Mouse (Mus musculus) heart, postnatal 14 days (tissue): ENCODE measurements around the gene Loxl3. TPM values are rescaled to one million over a fixed set of nuclear protein-coding genes. Genes with fewer than 3 reads are reported as not detected.

Experiments
- DNase-seq, 2 experiments: peaks; one replicate each; pipeline ENCODE4 v3.0.0; 2021 to 2022
- intact Hi-C: fragments of 180-260 bp; cut with DNase I; formaldehyde crosslinking; loops from one replicate; pipeline ENCODE4 v1.15.1; 2025
- total RNA-seq, 2 experiments: library from RNA; stranded (reverse); gene quantifications; 2 replicates each; pipeline ENCODE4 v1.2.3; 2021

Gene Loxl3
- total RNA-seq, 2 experiments from 2014 or later: 3.9 to 4.9 TPM

- no peak for DNase-seq
- intact Hi-C loops: no loop called here
Measured at GRCm38 (mm10) chr6:83014482-83015466, 19.2 kb upstream of the Loxl3 start.

DNA sequence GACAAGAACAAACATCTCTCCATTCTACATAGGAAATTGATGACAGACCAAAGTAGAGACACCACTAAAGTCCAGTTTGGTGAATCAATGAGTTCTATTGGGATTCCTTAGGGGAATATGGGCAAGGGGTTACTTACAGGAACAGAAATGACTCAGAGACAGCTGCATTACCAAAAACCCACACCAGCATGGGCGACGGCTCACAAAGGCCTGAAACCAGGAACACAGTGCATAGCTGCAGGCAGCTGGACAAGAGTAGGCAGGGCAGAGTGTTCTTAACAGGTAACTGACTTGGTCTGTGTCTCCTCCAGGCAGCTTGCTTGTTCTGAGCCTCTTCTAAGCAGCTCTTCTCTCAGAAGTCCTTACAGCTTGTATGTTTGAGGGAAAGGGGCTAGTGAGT is 18.2 kb upstream of the Loxl3 start:
- DNase-seq: no peak
- intact Hi-C loops: no loop called here

GRCm38 (mm10) chr6:83017190-83017589 is 16.8 kb upstream of the Loxl3 start:
- peak; percentile 59 to 64 for DNase-seq
- intact Hi-C loops: no loop called here

GRCm38 (mm10) chr6:83019044-83019443 is 14.9 kb upstream of the Loxl3 start:
- no peak for DNase-seq
- intact Hi-C loops: no loop called here

DNA sequence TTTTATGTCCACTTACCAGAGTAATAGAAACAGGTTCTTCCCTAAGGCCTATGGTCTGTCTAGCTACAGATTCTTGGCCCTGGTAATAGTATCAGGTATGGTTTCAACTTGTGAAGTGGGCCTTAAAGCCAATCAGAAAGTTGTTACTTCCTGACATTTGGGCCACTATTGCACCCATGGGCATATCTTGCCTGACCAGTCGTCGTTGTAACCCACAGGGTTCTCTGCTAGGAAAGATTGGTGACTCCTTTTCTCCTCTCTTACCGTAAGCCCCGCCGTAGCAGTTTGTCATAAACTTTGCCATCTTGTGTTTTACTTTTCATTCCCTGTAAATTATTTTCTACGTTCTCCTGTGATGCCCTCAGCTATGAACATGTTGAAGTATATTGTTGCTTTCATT is 13.9 kb upstream of the Loxl3 start:
- intact Hi-C loops: no loop called here
- no peak for DNase-seq

- intact Hi-C loops: no loop called here
- DNase-seq: no peak
Measured at GRCm38 (mm10) chr6:83020836-83021593, 13.0 kb upstream of the Loxl3 start.

DNA sequence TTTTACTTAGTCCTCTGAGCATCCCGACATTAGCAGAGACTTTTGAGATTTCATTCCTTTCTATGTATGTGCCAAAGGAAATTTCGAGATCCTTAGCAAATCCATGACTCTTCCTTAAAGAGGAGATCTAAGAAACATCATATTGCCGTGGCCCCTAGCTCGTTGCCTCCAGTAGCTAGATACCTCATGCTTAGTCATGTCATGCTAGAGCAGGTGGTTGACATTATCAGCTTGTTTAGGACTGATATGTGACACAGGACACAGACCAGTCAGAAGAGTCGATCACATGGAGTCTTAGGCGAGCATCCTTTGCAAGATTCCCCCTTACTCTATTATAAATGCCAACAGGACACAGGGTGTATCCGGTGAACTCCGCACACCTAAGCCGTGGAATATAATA is 11.0 kb upstream of the Loxl3 start:
- intact Hi-C loops: no loop called here
- no peak for DNase-seq

DNA sequence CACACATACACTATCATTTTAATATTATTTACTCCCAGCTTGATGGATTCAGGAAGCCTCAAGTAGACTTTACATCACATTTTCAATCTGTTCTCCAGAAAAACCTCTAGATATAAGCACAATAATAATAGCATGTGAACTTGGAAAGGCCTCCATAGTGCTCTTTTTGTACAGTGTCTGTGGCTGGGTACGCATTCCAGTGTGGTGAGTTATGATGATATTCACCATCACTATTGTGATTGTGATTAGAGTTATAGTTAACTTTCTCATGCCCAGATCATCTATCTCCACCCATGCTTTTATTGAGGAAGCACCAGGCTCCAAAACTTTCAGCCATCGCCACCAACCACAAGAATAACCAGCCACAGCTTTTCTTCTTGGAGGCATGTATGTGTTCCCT is 10.2 kb upstream of the Loxl3 start:
- intact Hi-C loops: no loop called here
- DNase-seq: no peak

- DNase-seq: no peak
- intact Hi-C loops: no loop called here
Measured at GRCm38 (mm10) chr6:83024421-83024820, 9.6 kb upstream of the Loxl3 start.

DNA sequence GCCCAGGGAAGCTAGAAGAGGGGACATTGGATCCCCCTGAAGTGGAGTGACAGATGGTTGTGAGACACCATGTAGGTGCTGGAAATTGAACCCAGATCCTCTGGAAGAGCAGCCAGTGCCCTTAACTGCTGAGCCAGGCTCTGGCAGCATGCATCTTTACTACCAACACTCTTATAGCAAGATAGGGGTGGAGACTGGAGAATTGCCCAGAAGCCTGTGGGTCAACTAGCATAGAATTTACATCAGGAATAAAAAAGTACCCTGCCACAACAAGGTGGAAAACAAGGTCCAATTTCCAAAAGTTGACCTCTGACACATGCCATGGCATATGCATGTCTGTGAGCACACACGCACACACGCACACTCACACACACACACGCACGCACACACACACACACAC is 8.8 kb upstream of the Loxl3 start:
- intact Hi-C loops: no loop called here
- DNase-seq: no peak

- no peak for DNase-seq
- intact Hi-C loops: no loop called here
Measured at GRCm38 (mm10) chr6:83027293-83027692, 6.7 kb upstream of the Loxl3 start.

GRCm38 (mm10) chr6:83027706-83028105 is 6.3 kb upstream of the Loxl3 start:
- DNase-seq: no peak
- intact Hi-C loops: no loop called here

DNA sequence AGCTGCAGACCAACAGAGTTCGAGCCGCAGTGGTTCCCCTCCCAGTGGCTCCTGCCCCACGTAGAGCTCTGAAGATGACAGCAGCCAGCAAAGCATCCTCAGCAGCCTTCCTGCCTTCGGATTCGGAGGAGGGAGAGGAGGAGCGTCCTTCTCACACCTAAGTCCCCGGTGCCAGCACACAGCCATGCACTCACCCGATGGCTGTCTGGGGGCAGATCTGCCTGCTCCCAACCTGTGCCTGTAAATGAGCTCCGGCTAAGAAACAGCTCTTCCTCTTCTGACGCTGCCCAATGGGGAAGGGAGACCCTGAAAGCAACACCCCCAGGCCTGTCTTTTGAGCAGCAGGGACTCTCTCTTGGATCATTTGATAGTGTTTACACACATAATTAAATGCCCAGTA is 4.2 kb upstream of the Loxl3 start:
- intact Hi-C loops: loop anchor here (5.0 kb wide), 1 partner anchor 32 kb away; no protein-coding TSS in a partner anchor
- no peak for DNase-seq

DNA sequence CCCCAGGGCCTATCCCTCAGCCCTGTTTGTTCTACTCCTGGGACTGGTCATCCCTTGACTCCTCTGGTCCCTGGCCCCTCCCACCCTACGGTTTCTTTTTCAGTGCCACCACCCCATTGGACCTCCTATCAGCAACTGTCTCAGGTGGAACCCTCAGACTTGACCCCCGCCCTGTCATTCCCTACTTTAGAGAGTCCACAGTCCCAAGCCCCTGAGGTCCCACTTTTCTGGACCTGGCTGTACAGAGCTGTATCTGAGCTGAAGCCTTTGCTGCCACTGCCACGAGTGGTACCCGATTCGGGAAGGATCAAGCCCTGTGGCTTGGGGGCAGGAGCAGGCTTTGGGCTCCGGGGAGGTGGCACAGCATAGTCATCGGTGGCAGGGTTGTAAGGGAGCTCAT is 2.9 kb upstream of the Loxl3 start:
- intact Hi-C loops: loop anchor here (5.0 kb wide), 1 partner anchor 34 kb away; no protein-coding TSS in a partner anchor
- DNase-seq: no peak

GRCm38 (mm10) chr6:83031921-83032590 is 1.9 kb upstream of the Loxl3 start:
- intact Hi-C loops: loop anchor here (5.0 kb wide), 1 partner anchor 35 kb away; no protein-coding TSS in a partner anchor
- no peak for DNase-seq

DNA sequence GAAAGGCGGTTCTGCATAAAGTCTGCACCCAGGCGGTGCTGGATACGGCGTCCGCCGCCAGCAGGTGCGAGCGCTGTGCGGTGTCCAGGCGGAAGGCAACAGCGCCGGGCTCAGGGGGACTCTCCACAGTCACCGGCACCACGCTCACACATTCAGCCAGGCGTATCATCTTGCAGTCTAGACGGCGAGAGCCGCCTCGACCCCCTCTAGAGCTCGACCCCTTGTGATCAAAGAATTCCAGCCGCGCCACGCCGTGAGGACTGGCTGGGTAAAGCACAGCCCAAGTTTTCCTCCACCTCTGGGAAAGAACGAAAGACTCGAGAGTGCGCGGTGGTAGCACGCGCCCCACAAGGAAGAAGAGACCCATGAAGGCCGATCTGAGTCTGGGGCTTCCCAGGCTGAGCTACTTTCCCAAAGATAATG is 1.2 kb upstream of the Loxl3 start:
- DNase-seq: peak; percentile 43 to 45

DNA sequence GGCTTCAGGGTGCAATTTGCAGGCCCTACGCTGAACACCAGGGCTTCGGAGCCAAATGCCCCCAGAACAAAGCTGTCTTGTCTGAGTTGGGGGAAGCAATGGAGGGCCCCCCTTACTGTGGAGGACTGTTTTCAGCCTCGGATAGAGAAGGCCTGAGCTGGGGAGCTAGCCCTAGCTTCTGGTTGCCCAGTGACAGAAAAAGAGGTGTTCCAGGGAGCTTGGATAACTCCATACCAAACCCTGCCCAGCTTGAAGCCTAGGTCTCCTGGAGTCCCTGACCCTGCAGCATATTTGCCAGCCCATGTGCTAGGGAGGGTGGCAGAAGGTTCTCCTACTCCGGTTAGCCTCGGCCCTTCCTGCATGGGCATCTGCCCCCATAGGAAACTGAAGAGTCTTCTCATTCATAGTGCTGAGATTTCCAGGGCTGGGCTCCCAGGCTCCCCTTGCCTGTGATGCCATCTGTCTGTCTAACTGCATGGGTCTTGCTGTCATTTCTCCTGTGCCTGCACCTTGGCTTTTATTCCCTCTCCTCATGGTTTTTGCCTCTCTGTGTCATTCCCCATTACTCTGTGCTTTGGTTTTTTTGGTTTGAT is 586 bp downstream of the Loxl3 start:
- no peak for DNase-seq
- intact Hi-C loops: loop anchor here (5.0 kb wide), 1 partner anchor 37 kb away; no protein-coding TSS in a partner anchor

More for the DNA sequence above, 1.2 kb upstream of the Loxl3 start:
- intact Hi-C loops: loop anchor here (5.0 kb wide), 1 partner anchor 35 kb away; no protein-coding TSS in a partner anchor

DNA sequence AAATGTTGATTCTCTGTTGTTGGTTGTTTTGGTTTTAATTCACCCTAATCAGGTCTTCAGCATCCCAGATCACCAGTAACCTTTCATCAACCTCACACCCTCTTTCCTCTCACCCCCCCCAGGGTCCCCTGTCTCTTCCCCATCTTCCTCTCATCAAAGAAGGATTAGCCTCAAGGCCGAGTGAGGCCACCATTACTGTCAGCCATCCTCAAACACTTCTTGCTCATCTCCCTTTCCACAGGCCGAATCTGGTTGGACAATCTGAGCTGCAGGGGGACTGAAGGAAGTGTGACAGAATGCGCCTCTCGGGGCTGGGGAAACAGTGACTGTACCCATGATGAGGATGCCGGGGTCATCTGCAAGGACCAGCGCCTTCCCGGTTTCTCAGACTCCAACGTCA is 3.2 kb downstream of the Loxl3 start:
- DNase-seq: no peak
- intact Hi-C loops: no loop called here

DNA sequence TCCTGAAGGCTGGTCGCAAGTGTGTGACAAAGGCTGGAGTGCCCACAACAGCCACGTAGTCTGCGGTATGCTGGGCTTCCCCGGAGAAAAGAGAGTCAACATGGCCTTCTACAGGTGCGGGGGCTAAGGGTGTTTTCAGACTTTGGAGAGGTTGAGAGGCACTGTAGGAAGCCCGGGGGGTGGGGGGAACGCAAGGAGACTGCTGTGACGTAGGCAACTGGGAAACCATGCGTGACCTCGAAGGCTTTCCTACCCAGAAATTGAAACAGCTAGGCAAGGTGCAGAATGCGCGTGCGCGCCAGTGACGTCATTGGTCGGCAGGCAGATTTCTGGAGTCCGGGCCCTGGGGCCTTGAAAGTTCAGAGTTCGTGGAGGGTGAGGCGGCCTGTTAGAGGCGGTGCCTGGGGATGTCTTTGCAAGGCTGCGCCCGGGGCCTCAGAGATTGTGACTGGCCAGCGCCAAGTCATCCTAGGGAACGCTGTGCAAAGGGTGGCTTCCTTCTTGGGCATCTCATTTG is 4.6 kb downstream of the Loxl3 start:
- peak; percentile 88 to 93 for DNase-seq
- intact Hi-C loops: no loop called here

DNA sequence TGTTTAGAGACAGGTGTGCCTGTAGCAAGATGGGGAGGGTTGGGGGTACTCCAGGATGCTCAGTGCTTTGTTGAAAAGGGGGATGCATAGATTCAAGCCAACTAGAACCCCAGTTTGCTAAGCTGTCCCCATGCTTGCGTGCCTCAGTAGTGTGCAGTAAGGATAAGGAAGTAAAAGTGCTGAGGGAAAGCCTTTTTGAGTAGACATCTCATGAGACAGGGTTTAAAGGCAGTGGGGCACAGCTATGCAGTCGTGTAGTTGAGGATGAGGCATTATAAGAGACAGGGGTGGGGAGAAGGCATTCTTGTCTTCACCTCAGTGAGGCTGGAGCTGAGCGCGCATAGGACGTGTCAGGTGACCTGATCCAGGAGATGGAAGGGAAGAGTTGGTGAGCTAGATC is 6.6 kb downstream of the Loxl3 start:
- DNase-seq: no peak

More for the DNA sequence above, 6.6 kb downstream of the Loxl3 start:
- intact Hi-C loops: no loop called here
